Mouse (Mus musculus) cerebellum, postnatal 14 days (tissue): ENCODE results near the gene 5730522E02Rik.

Experiments
- DNase-seq, 2 experiments: peaks; one replicate each; pipeline ENCODE4 v3.0.0; 2021; ENCODE audit warnings: mixed read lengths in 2 of 2

5730522E02Rik gene

DNA sequence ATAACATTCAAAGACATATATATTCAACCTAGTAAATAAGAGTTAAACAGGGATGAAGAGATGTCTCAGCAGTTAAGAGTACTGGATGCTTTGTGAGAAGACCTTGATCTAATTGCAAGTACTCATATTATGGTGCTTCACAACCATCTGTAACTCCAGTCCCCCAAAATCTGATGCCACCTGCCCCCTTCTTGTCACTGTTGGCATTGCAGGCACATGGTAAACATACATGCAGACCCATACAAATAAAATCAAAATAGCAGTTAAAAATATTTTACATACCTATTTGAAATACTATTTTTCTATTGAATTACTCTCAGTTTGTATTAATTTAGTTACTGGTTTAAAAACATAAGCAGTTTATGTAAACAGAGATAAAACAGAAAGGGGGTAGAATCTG lies 84.6 kb downstream of the 5730522E02Rik start:
- no peak for DNase-seq

DNA sequence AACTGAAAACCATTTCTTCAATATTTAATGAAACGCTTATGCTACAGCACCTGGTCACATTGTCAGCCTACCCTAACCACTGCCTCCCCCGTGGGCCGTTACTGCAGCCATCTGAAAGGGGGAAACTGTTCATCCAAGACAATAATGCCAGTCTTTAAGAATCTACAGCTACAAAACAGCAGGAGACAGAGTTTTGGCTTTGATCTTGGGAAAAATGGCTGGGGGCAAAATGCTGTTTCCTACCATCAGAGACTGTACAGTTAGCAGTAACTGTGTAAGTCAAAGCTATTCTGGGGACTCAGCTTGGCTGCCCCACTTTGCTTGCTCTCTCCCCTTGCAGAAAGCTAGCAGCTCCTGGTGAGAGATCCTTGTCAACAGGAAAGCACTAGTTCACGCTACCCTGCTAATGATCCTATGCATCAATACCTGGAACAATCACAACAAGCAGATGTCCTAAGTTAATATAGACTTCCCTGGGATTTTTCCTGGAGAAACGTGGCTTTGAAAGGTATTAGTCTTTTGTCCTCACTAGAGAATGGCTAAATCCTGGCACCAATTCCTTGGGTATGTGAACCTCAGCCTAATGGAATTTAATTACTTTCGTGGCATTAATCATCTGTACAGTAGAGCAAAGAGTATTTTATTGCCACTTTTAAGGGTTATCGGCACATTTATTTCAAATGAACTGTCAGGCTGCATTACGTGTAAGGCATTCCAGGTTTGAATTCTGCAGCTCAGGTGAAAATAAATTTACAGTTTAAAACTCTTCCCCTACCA lies 89.6 kb downstream of the 5730522E02Rik start:
- DNase-seq, result no peak

DNA sequence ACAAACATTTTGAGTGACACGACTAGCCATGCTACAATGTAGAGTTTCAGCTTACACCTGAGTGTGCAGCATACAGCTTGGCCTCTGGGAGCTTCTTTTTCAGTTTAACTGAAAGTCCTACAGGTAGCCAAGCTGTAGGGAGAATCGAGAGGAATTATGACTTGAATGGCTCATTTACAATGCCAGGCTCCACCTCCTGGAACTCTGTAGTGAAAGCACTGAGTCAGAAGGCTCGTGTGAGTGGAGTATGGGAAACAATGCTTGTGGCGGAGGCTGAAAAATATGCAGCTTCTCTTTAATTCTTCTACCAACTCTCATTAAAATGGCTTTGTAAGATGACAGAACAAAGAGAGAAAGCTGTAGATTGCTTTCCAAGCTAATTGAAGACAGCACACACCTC lies 92.9 kb downstream of the 5730522E02Rik start:
- DNase-seq, result no peak

- no peak for DNase-seq
These were observed 98.4 kb downstream of the 5730522E02Rik start for GRCm38 (mm10) chr11:26112206-26112605.

DNA sequence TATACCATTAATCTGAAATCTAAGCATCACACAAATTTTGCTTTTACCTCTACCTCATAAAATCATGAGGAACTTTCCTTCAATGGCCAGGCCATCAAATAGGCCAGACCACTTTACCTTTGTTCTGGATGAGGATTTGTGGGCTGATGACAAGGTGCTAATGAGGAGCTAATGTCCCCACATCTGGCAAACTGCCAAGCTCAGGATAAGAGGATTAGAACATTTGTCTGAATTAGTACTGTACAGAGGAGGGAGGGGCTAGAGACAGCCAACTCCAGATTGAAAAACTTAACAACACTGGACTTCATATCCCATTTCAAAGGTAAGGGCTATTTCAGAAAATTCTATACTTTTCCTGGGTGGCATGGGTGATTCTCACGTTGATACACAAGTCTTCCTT lies 101.9 kb downstream of the 5730522E02Rik start:
- peak; percentile 6 to 15 for DNase-seq

DNA sequence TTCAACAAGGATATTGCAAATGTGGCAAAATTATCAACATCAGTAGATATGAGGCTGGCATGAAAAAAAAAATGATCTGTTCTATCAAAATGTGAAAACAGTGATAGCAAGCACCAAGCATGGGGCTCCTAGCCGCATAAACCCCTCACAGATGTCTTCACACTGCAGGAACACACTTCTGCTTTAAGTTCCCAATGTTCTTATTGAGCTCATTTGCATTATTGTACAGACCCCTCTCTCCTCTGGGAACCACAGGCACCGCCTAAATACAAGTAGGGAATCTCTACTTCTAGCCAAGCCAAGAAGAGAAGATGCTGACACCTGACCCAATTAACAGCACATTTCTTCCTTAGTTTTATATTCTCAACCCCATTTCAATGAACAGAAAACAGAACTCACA lies 105.9 kb downstream of the 5730522E02Rik start:
- no peak for DNase-seq

DNA sequence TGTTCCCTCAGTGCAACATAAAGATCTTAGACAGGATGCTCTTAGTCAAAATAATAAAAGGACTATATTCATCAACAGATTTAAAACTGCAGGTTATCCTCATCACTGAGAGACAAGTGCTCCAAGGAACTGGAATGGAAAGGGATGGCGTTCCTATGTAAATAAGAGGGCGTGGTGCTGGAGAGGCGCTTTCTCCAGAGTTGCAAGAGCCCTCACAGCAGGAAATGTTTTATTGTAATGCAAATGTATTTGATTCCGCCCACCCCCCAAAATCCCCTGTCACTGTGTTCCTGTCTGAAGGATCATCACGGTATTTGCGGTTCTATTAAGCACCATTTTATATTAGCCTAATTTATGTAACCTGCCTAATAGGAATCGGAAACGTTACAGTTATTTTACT lies 106.9 kb downstream of the 5730522E02Rik start:
- DNase-seq, result no peak

GRCm38 (mm10) chr11:26102878-26103277 lies 107.7 kb downstream of the 5730522E02Rik start:
- no peak for DNase-seq

GRCm38 (mm10) chr11:26100077-26100476 lies 110.5 kb downstream of the 5730522E02Rik start:
- no peak for DNase-seq

DNA sequence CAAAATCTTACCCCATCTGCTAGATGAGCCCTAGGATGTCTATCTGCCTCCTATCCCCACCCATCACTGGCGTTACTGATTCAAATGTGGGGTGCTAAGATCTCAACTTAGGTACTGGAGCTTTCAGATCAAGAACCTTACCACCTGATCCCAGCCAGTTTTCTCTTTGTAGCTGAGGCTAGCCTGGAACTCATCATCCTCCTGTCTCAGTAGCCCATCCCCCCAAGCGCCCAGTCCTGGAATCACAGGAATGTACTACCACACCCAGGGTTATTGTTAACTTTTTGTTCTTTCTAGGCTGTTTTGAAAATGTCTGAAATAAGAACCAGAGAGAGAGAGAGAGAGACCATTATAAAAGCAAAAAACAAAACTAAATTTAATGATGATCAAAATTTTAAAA lies 111.6 kb downstream of the 5730522E02Rik start:
- DNase-seq, result no peak

- no peak for DNase-seq
These were observed 114.5 kb downstream of the 5730522E02Rik start for GRCm38 (mm10) chr11:26096095-26096494.

GRCm38 (mm10) chr11:26088993-26089392 lies 121.6 kb downstream of the 5730522E02Rik start:
- DNase-seq, result peak; percentile 47 to 48

DNA sequence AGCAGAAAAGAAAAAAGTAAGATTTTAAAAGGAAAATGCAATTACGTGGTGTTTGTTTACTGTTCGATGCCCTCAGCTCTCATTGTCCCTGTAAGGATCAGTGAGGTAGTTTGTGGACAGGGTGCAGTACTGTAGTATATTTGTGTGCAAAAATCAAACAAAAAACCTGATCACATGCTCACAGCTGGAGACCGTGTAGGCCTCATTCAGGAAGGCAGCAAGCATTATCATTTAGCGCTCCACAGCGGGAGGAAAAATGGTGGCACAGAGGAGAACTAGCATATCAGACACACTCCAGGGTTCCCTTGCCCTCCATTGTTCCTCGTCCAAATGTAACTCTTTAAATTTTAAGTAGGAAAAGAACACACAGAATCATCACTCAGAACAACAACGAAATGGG lies 123.9 kb downstream of the 5730522E02Rik start:
- no peak for DNase-seq

DNA sequence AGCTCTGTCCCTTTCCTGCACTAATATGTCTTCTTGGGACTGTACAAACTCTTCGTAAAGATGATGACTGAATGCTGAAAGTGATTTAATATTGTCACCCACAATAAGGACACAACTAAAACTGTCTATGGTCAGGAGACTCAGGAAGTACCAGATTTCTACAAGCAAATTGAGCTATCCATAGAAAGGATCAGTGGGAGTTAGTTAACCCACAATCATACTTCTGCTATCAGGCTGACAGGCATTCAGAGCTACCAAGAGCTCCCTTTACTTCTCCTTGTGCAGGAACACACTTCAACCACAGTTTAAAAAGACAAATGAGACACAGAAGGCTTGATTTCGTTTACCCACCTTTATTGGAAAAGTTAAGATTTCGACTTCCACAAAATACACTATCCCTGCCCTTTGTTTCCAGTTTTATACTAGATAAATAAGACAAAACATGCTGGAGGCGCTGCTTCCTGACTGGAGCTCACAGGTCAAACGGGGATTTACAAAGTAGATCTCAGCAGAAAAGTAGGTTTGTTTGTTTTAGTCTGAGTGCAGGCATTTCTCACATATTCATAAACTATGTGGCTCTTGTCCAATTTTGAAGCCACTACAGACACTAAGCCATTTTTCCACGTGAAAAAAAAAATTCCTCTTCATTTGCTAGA lies 125.1 kb downstream of the 5730522E02Rik start:
- DNase-seq, result no peak

DNA sequence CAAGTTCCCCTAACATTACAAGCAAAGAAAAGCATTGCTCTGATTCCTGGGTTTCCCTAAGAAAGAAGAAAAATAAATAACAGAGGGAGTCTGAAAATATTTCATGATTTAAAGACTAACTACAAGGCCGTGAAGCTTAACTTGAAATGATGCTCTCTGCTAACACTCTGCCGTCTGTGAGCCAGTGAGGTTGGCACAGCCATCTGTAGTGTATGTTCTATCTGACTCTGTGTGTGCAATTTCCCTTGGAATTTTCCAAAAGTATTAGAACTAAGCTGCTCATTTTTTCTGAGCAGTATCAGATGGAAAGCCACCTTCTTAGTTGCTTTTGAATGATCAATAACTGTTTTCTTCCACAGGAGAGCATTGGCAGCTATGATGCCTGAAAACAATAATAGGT lies 134.2 kb downstream of the 5730522E02Rik start:
- no peak for DNase-seq

GRCm38 (mm10) chr11:26075536-26075935 lies 135.0 kb downstream of the 5730522E02Rik start:
- no peak for DNase-seq

- peak; percentile 72 to 76 for DNase-seq
These were observed 136.8 kb downstream of the 5730522E02Rik start for GRCm38 (mm10) chr11:26073638-26074294.

- DNase-seq, result no peak
These were observed 138.5 kb downstream of the 5730522E02Rik start for GRCm38 (mm10) chr11:26072101-26072500.

GRCm38 (mm10) chr11:26063252-26063651 lies 147.3 kb downstream of the 5730522E02Rik start:
- no peak for DNase-seq

DNA sequence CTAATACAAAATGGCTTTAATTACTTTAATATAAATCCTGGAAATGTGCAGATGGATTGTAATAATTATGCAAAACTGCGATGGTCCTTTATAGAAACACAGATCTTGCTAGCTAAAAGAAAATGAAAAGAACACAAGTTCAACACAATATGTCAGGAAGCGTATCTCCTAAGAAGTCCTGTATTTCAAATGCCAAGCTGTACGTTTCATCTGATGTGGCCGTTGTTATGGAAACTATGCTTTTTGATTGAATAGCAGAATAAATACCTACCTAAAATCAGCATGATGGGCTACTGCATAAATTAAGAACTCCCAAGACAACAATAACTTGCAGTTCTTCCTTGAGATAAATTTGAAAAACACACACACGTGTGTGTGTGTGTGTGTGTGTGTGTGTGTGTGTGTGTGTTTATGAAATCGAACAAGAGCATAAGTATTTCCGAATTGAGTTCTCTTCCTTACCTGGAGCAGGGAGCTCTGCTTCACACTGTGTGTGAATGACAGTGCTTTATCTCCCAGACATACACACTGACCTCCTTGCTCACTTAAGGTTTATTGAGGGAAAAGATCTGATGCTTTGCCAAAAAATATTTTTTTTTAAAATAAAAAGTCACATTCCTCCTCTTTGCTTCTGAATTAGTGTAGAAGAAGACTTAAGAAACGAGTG lies 149.0 kb downstream of the 5730522E02Rik start:
- DNase-seq, result no peak

DNA sequence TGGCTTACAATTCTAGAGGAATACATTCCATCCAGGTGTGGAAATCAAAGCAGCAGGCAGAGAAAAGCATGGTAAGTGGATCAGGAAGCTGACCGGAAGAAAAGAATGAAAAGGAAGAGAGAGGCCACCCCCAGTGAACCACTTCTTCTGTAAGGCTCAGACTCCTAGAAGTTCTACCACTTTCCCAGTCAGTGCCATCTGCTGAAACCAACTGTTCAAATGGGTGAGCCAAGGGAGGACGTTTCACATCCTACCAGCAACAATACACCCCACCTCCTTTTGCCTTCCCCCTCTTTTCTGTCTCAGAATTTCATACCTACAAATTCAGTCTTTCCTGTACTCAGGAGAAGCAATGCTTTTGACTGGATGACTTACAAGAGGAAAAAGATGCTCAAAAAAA lies 197.0 kb downstream of the 5730522E02Rik start:
- DNase-seq, result peak in 1 of 2 experiments; percentile 11

GRCm38 (mm10) chr11:26004018-26004417 lies 206.5 kb downstream of the 5730522E02Rik start:
- no peak for DNase-seq

DNA sequence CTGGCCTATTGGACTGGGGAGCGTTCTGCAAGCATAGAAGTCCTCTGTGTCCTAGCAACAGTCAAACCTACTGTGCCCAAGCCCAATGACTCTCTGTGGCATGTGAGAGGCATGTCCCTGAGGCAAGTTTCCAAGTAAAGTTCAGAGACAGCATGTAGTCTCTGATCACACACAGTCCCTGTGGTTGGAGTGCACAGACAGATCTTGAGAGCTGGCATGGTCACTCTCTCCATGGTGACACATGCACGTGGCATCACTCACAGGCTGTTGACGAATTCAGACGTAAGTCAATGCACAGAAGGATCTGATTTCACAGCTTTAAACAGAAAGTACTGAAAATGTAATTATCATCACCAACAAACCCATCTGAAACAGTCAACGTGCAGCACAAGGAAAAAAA lies 210.8 kb downstream of the 5730522E02Rik start:
- peak in 1 of 2 experiments; percentile 21 for DNase-seq
